Mouse (Mus musculus): ENCODE data around the gene Inafm2. TPM values are rescaled to one million over a fixed set of nuclear protein-coding genes. Genes with fewer than 3 reads are reported as not detected.

Inafm2 gene
- polyA plus RNA-seq, 1 experiment from 2014 or later = 18.9 TPM

DNA sequence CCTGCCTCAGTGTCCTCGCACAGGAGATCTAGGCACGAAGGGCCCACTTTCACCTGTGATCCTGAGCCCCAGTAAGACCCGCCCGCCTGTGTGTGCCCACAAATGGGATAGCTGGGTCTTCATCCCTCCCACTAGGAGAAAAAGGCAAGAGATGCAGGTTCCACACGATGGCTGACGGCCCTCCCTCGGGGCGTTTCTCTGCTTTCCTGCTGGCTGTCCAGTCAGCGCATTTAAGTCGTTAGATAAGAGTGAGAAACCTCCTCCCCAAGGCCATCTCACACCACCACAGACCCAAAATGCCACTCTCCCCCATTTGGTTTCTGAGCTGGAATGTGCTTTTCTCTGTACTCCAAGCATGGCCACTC is 17.2 kb downstream of the Inafm2 start:
- Histone ChIP-seq H3K27ac (replicated peaks) (peak overlapping the region; percentile 85), H3K9ac (no peak overlapping the region), H3K27me3 (0 out of 2 replicates have a peak, but pooled peaks cover 4% of the 10 kb centered on the region), H3K4me3 (no peak overlapping the region; the same call in 1 of the 2 replicates), H3K9me3 (no peaks in the 10 kb centered on the region), H3K4me2 (peak overlapping the region; percentile 44), H3K36me3 (no peaks in the 10 kb centered on the region), H3K4me1 (replicated peaks) (peaks cover 35% of the 10 kb centered on the region)
- 10% methylated on average over 10 of the region's 10 CpGs for WGBS
- ATAC-seq (ENCODE audit: low FRiP score, low read depth) = no peak

GRCm38 (mm10) chr2:118763469-118763868 is 17.9 kb downstream of the Inafm2 start:
- no peak overlapping the region for H3K4me3 ChIP-seq
- H3K9ac ChIP-seq = no peak overlapping the region
- H3K4me2 ChIP-seq = no peak overlapping the region
- H3K27ac ChIP-seq (replicated peaks) = peak overlapping the region; percentile 85
- WGBS = 66% methylated on average over 7 of the region's 7 CpGs
- ATAC-seq (ENCODE audit: low FRiP score, low read depth) = no peak
- H3K36me3 ChIP-seq = no peaks in the 10 kb centered on the region
- peaks cover 35% of the 10 kb centered on the region for H3K4me1 ChIP-seq (replicated peaks)
- no peaks in the 10 kb centered on the region for H3K9me3 ChIP-seq
- 0 out of 2 replicates have a peak, but pooled peaks cover 4% of the 10 kb centered on the region for H3K27me3 ChIP-seq

GRCm38 (mm10) chr2:118764094-118764831 is 18.7 kb downstream of the Inafm2 start:
- 22% methylated on average over 11 of the region's 11 CpGs for WGBS
- Histone ChIP-seq H3K27ac (replicated peaks) (no peak overlapping the region), H3K9me3 (no peaks in the 10 kb centered on the region), H3K9ac (no peak overlapping the region), H3K4me1 (replicated peaks) (peaks cover 35% of the 10 kb centered on the region), H3K36me3 (no peaks in the 10 kb centered on the region), H3K27me3 (no peaks in the 10 kb centered on the region), H3K4me3 (no peak overlapping the region), H3K4me2 (0 out of 2 replicates have a peak overlapping the region, but pooled peaks have one; percentile 20)
- peak; percentile 5; the same call in 1 of the 2 replicates for ATAC-seq (ENCODE audit: low FRiP score, low read depth)

- Histone ChIP-seq H3K9me3 (no peaks in the 10 kb centered on the region), H3K4me2 (no peak overlapping the region), H3K27ac (replicated peaks) (no peak overlapping the region), H3K4me3 (no peak overlapping the region), H3K36me3 (no peaks in the 10 kb centered on the region), H3K9ac (no peak overlapping the region), H3K4me1 (replicated peaks) (peaks cover 35% of the 10 kb centered on the region), H3K27me3 (no peaks in the 10 kb centered on the region)
- no peak for ATAC-seq (ENCODE audit: low FRiP score, low read depth)
- 82% methylated on average over 5 of the region's 5 CpGs for WGBS
These were observed 19.3 kb downstream of the Inafm2 start for GRCm38 (mm10) chr2:118764875-118765274.

DNA sequence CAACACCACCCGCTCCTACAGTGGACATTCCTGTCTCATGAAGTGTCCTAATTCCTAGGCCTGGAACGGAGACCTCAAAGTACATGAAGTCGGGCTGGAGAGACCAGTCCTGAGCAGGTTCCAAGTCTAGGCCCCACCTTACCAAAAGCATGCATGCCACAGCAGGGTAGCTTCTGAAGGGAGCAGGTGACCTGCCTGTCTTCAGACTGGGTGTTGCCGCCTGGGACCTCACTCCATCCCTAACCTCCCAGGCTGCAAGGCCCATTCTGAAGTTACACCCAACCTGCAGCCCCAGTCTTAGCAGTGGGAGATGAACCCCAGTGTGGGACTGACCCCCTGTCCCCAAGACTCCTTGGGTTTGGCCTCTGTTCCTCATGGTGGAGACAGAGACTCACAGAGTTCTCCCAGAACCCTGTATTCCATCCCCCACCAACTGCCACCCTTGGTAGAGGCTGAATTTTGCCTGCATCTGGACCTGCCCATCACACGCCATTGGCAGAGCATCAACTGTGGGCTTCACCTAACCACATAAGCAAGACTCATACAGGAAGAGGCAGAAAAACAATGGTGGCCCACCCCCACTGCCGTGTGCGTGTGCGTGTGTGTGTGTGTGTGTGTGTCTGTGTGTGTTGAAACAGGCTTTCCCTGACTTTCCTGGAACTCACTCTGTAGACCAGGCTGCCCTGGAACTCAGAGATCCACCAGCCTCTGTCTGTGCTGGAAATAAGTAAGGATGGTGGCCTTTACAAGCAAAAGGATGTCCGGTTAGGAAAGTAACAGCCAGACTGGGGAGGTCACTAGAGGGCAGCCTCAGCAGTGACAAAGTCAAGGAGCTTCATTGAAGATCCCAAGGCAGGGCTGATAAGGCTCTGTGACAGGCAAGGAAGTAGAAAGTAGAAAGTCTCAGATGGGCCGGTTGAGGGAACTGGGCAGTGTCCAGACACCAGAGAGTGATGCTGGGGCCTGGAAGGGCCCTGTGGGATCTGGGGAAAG is 20.8 kb downstream of the Inafm2 start:
- WGBS = 80% methylated on average over 10 of the region's 10 CpGs
- no peak overlapping the region for H3K9ac ChIP-seq
- no peak overlapping the region for H3K4me3 ChIP-seq
- peaks cover 27% of the 10 kb centered on the region for H3K4me1 ChIP-seq (replicated peaks)
- no peak for ATAC-seq (ENCODE audit: low FRiP score, low read depth)
- no peaks in the 10 kb centered on the region for H3K27me3 ChIP-seq
- H3K4me2 ChIP-seq = no peak overlapping the region
- H3K27ac ChIP-seq (replicated peaks) = no peak overlapping the region
- no peaks in the 10 kb centered on the region for H3K9me3 ChIP-seq
- H3K36me3 ChIP-seq = no peaks in the 10 kb centered on the region

DNA sequence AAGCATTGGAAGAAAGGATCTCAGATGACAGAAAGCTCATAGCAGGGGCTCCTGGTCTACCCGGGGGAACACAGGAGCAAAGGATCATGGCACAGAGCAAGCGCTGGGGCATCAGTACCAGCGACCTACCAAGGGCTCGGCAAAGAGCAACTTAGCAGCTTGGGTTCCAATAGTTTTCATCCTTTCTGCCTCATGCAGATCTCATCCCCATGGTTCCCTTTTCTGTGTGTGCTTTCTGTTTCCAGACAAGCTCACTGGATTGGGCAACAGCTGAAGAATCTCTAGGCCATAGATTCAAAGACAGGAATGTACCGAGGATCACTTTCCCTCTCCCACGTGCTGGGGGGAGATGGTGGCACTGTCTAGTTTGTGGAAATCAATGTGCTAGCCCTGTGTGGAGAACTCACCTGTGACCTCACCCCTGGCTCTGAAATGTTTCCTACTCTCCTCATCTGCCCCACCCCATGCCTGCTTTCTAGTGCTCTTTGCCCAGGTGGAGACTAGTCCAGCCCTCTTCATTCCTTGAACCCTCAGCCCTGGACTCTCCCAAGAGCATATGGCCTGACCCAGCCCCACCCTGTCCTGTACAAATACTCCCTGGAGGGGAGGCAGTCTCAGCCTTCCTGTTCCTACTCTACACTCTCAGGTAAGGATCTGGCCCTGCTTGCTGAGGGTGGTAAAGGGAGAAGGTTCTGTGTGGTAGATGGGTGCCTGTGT is 26.8 kb downstream of the Inafm2 start, which contains the start of gene Phgr1:
Gene Phgr1 (plus strand): TSS at position 612 of the 717 bp plus-strand sequence.
- ATAC-seq (ENCODE audit: low FRiP score, low read depth) = no peak
- peaks cover 12% of the 10 kb centered on the region; the same call in 1 of the 2 replicates for H3K4me1 ChIP-seq (replicated peaks)
- no peak within 1 kb of the TSS for H3K4me3 ChIP-seq
- no peak within 1 kb of the TSS for H3K9ac ChIP-seq
- H3K4me2 ChIP-seq = no peak within 1 kb of the TSS
- H3K27ac ChIP-seq (replicated peaks) = no peak within 1 kb of the TSS
- no peaks in the 10 kb centered on the region for H3K9me3 ChIP-seq
- no peaks in the 10 kb centered on the region for H3K27me3 ChIP-seq
- WGBS = 85% methylated on average over 6 of the region's 6 CpGs
- H3K36me3 ChIP-seq = no peaks in the 10 kb centered on the region

DNA sequence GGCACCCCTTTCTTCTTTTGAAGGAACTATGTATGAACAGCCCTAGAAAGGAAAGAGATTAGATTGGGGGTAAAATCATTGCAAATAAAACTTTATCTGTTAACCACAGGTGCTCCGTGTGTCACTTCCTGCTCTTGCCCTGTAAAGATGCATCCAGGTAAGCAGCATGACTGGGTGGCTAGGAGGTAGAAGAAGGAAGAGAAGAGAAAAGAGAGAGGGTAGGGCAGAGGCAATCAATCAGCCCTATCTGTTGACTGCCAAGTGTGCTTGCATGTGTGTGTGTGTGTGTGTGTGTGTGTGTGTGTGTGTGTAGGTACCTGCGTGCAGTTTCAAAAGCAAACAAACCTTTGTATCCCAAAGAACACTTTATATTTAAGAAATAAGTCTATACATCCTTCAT is 29.0 kb downstream of the Inafm2 start:
- Histone ChIP-seq H3K4me2 (no peak overlapping the region), H3K9ac (no peak overlapping the region), H3K4me3 (no peak overlapping the region), H3K27ac (replicated peaks) (no peak overlapping the region), H3K36me3 (no peaks in the 10 kb centered on the region), H3K9me3 (no peaks in the 10 kb centered on the region), H3K4me1 (replicated peaks) (peaks cover 18% of the 10 kb centered on the region), H3K27me3 (no peaks in the 10 kb centered on the region)
- 95% methylated on average over 2 of the region's 2 CpGs for WGBS
- ATAC-seq (ENCODE audit: low FRiP score, low read depth) = no peak

DNA sequence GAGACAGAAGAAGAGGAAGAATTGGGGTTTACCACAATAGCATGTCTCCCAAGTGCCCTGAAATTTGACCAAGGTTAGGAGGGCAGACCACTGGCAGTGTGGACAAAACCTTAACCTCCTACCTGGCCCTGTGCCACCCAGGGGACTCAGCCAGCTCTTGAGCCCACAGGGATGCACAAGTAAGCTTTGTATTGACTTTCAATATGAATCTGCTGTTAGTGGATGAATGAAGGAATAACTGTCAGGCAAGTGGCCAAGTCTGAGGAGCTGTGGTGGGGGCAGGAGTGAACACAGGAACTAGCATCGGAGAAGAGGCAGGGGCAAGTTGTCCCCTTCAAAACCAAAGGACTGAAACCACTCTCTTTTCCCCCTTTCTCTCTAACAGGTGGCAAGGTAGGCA is 29.8 kb downstream of the Inafm2 start:
- WGBS = 50% methylated on average over 1 of the region's 1 CpGs
- H3K27me3 ChIP-seq = no peaks in the 10 kb centered on the region
- H3K9ac ChIP-seq = no peak overlapping the region
- H3K27ac ChIP-seq (replicated peaks) = no peak overlapping the region
- no peak for ATAC-seq (ENCODE audit: low FRiP score, low read depth)
- H3K36me3 ChIP-seq = no peaks in the 10 kb centered on the region
- peaks cover 19% of the 10 kb centered on the region for H3K4me1 ChIP-seq (replicated peaks)
- H3K9me3 ChIP-seq = no peaks in the 10 kb centered on the region
- H3K4me2 ChIP-seq = no peak overlapping the region
- no peak overlapping the region for H3K4me3 ChIP-seq

- Histone ChIP-seq H3K4me3 (no peak overlapping the region), H3K36me3 (no peaks in the 10 kb centered on the region), H3K9ac (no peak overlapping the region), H3K4me1 (replicated peaks) (peaks cover 24% of the 10 kb centered on the region), H3K27ac (replicated peaks) (peak overlapping the region; percentile 44; the same call in 1 of the 2 replicates), H3K9me3 (no peaks in the 10 kb centered on the region), H3K27me3 (no peaks in the 10 kb centered on the region), H3K4me2 (no peak overlapping the region)
- ATAC-seq (ENCODE audit: low FRiP score, low read depth) = no peak
- WGBS = 69% methylated on average over 3 of the region's 4 CpGs
These were observed 30.3 kb downstream of the Inafm2 start for GRCm38 (mm10) chr2:118775846-118776245.

DNA sequence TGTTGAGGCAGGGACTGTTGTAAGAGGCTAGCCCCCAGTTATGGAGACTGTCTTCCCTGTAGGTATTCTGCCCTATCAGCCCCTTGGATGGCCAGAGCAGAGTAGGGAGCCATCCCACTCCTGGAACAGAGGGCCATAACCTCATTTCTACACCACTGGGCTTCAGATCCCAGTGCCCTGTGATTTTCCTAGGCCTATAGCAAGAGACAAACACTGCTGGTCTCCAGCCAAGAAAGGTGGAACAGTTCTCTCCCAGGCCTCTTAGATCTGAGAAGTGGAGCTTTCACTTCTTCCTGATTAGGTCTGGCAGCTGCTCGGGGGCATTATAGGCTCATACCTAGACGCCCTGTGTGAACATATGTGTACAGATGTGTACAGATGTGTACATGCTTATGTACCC is 30.7 kb downstream of the Inafm2 start:
- H3K4me3 ChIP-seq = no peak overlapping the region
- no peaks in the 10 kb centered on the region for H3K27me3 ChIP-seq
- peak overlapping the region; percentile 44; the same call in 1 of the 2 replicates for H3K27ac ChIP-seq (replicated peaks)
- ATAC-seq (ENCODE audit: low FRiP score, low read depth) = no peak
- no peak overlapping the region for H3K9ac ChIP-seq
- H3K4me2 ChIP-seq = no peak overlapping the region
- no peaks in the 10 kb centered on the region for H3K36me3 ChIP-seq
- 78% methylated on average over 2 of the region's 2 CpGs for WGBS
- peaks cover 28% of the 10 kb centered on the region for H3K4me1 ChIP-seq (replicated peaks)
- no peaks in the 10 kb centered on the region for H3K9me3 ChIP-seq

- WGBS = 81% methylated on average over 4 of the region's 4 CpGs
- peaks cover 36% of the 10 kb centered on the region for H3K4me1 ChIP-seq (replicated peaks)
- no peaks in the 10 kb centered on the region for H3K36me3 ChIP-seq
- no peaks in the 10 kb centered on the region for H3K9me3 ChIP-seq
- no peak overlapping the region for H3K9ac ChIP-seq
- H3K27me3 ChIP-seq = no peaks in the 10 kb centered on the region
- H3K27ac ChIP-seq (replicated peaks) = no peak overlapping the region
- no peak overlapping the region for H3K4me3 ChIP-seq
- no peak for ATAC-seq (ENCODE audit: low FRiP score, low read depth)
- no peak overlapping the region for H3K4me2 ChIP-seq
These were observed 32.9 kb downstream of the Inafm2 start for GRCm38 (mm10) chr2:118778418-118778817.
